11 mouse cellular contexts compared by ENCODE assay signal in genomic region chr4:127354506-127355485, GRCm38 (mm10). TPM values are rescaled to one million over a fixed set of nuclear protein-coding genes. Genes with fewer than 3 reads are reported as not detected.
DNase-seq lines count a peak whose midpoint lies in the region.
"Had no signal": no experiment of that assay in that cellular context is flagged by ENCODE, and none has a peak within 500 bp of the region (broad histone marks: within the 10 kb centered on the region; RNA-seq: fewer than 3 reads in every experiment).

No protein-coding gene starts in this region.

- DNase-seq in layer of hippocampus, adult 8-10 months (ENCODE audit: low spot score in 2 of 2), result peak; percentile 30 to 40
- DNase-seq in layer of hippocampus, postnatal 25 days (ENCODE audit: extremely low spot score in 1 of 2, low spot score in 1 of 2), result no peak
- peak; percentile 75 for DNase-seq in Muller cell, postnatal 12 days (ENCODE audit: inconsistent ontology term)
- DNase-seq in brain, adult 2 months (ENCODE audit: low read depth, low spot score), result peak; percentile 42
- DNase-seq in kidney, postnatal 14 days, result peak; percentile 59
- DNase-seq in thymus, adult 18-20 months, result no peak
- no peak for DNase-seq in gastrocnemius, adult 18-20 months (ENCODE audit: low spot score)
- DNase-seq: embryo, embryonic 11 days; right cerebral cortex, postnatal 14 days had no signal

RNA-seq across cellular contexts. Expression of gene Gjb4, which starts 0.9 kb away (rescaled TPM):
- total RNA-seq in layer of hippocampus, adult 8-10 months (2022), result not detected
- total RNA-seq in layer of hippocampus, postnatal 25 days (2021), result not detected
- not detected for total RNA-seq in gastrocnemius, adult 18-20 months (2021)
- total RNA-seq: left cerebral cortex, postnatal 14 days; MEL had no signal

RNA-seq across cellular contexts. Expression of gene Gjb5, which starts 3.2 kb away (rescaled TPM):
- not detected for total RNA-seq in layer of hippocampus, adult 8-10 months (2022)
- total RNA-seq in layer of hippocampus, postnatal 25 days (2021), result not detected
- total RNA-seq in gastrocnemius, adult 18-20 months (2021), result not detected
- total RNA-seq: left cerebral cortex, postnatal 14 days; MEL had no signal

RNA-seq across cellular contexts. Expression of gene Gjb3, which starts 24.2 kb away (rescaled TPM):
- under 1 TPM in 3 of 4 experiments, not detected in 1; 0.27 to 0.39 (median 0.39) TPM for total RNA-seq in layer of hippocampus, adult 8-10 months (2022)
- total RNA-seq in layer of hippocampus, postnatal 25 days (2021), result under 1 TPM; 0.37 to 0.59 TPM
- not detected for total RNA-seq in gastrocnemius, adult 18-20 months (2021)
- total RNA-seq: MEL had no signal

RNA-seq across cellular contexts. Expression of gene Gja4, which starts 41.0 kb away (rescaled TPM):
- total RNA-seq in layer of hippocampus, adult 8-10 months (2022), result 1 to 10 TPM; 1.6 to 4.4 (median 3.2) TPM
- 1 to 10 TPM; 3.1 to 3.9 TPM for total RNA-seq in layer of hippocampus, postnatal 25 days (2021)
- total RNA-seq in gastrocnemius, adult 18-20 months (2021), result 1 to 10 TPM; 2.3 to 2.5 TPM
- total RNA-seq: MEL had no signal

Comparison
In these comparisons a context has a peak if more than half of its experiments do, and no peak if none do; other contexts are left out.
1. DNase-seq: peak in layer of hippocampus, adult 8-10 months (2 of 2), Muller cell, postnatal 12 days (single experiment), brain, adult 2 months (single experiment) and kidney, postnatal 14 days (single experiment); none in layer of hippocampus, postnatal 25 days (0 of 2), thymus, adult 18-20 months (0 of 2) and gastrocnemius, adult 18-20 months (single experiment).